ENCODE assay signal across 17 mouse cellular contexts in genomic region chr7:100245176-100245575, GRCm38 (mm10). TPM values are rescaled to one million over a fixed set of nuclear protein-coding genes. Genes with fewer than 3 reads are reported as not detected.
"Had no signal": no experiment of that assay in that cellular context is flagged by ENCODE, and none has a peak within 500 bp of the region (broad histone marks: within the 10 kb centered on the region; RNA-seq: fewer than 3 reads in every experiment).

No protein-coding gene starts in this region.

- H3K4me1 ChIP-seq: neural tube, embryonic 13.5 days; neural tube, embryonic 15.5 days; stomach, embryonic 15.5 days had no signal

- H3K27ac ChIP-seq: neural tube, embryonic 13.5 days; neural tube, embryonic 15.5 days; stomach, embryonic 15.5 days; stomach, postnatal 0 days had no signal

- H3K4me3 ChIP-seq: neural tube, embryonic 13.5 days; neural tube, embryonic 15.5 days; stomach, embryonic 15.5 days had no signal

- DNase-seq: retina, postnatal 1 day; right cerebral cortex, adult 18-20 months; right cerebral cortex, postnatal 14 days; right cerebral cortex, postnatal 25 days; right cerebral cortex, postnatal 4 days; spleen, adult 18-20 months; thymus, adult 18-20 months; thymus, adult 2 months; thymus, postnatal 14 days; thymus, postnatal 25 days; thymus, postnatal 36 days; thymus, postnatal 4 days had no signal

- H3K27me3 ChIP-seq: neural tube, embryonic 13.5 days; neural tube, embryonic 15.5 days; stomach, embryonic 15.5 days had no signal

- H3K9me3 ChIP-seq: neural tube, embryonic 13.5 days; neural tube, embryonic 15.5 days; stomach, embryonic 15.5 days had no signal

- H3K9ac ChIP-seq: neural tube, embryonic 13.5 days; neural tube, embryonic 15.5 days; stomach, embryonic 15.5 days had no signal

- H3K4me2 ChIP-seq: neural tube, embryonic 13.5 days; neural tube, embryonic 15.5 days; stomach, embryonic 15.5 days had no signal

- H3K36me3 ChIP-seq: neural tube, embryonic 13.5 days; neural tube, embryonic 15.5 days; stomach, embryonic 15.5 days had no signal

RNA-seq across cellular contexts. Expression of gene P4ha3, which starts 40.1 kb away (rescaled TPM):
- total RNA-seq: neutrophil, adult 5-6 weeks had no signal
